Mouse (Mus musculus) cerebellum, adult 8-10 months (tissue): Measurements from ENCODE around the gene Golt1b.

ENCODE experiments used
- DNase-seq: peaks from one replicate; pipeline ENCODE4 v3.0.0; 2022

Golt1b gene

GRCm38 (mm10) chr6:142386285-142387010 lies 573 bp upstream of the Golt1b start:
- DNase-seq, result no peak

- DNase-seq, result no peak
Measured at GRCm38 (mm10) chr6:142387755-142388271, 792 bp downstream of the Golt1b start.

GRCm38 (mm10) chr6:142389101-142389500 lies 2.1 kb downstream of the Golt1b start:
- no peak for DNase-seq

GRCm38 (mm10) chr6:142392312-142392711 lies 5.3 kb downstream of the Golt1b start:
- no peak for DNase-seq

DNA sequence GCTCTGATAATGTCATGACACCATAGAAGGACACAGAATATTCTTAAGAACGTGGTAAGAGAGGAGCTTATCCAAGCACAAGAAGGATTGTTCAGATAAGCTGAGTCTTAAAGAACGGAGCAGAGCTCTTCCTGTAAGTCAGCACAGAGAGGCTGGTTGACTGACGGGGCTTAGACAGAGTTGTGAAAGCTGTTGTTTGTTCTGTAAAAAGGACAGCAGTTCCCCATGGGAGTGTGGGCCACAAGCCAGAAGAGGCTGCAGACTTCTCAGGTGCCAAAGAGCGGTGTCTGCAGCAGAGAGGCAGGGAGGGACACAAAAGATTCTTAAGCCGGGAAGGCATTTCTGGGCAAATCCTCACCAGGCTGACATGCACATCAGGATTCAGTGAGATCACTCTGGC lies 7.6 kb downstream of the Golt1b start:
- DNase-seq, result peak; percentile 19

DNA sequence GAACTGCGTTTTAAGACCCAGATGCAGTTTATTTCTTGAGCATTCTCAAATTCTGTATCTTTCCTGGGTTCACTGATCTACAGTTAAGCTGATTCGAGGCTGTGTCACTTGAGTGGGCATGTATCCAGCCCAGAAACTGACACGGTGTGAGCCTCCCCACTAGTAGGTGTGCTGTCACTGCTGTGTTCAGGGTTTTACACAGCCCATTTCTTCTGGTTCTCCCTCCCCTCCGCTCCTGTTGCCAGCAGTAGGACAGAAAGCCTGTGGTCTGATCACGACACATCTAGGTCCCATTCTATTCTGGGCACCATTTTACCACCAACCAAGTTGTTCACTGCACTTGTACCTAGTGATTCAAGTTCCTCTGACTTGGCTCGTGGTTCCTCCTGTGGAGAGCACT lies 8.7 kb downstream of the Golt1b start:
- no peak for DNase-seq

GRCm38 (mm10) chr6:142411140-142411539 lies 24.1 kb downstream of the Golt1b start:
- no peak for DNase-seq

- no peak for DNase-seq
Measured at GRCm38 (mm10) chr6:142412906-142413491, 26.0 kb downstream of the Golt1b start, which contains the start of gene Spx. Gene Spx, plus strand, starts transcription at chr6:142413441.

- no peak for DNase-seq
Measured at GRCm38 (mm10) chr6:142413845-142414244, 26.8 kb downstream of the Golt1b start.

DNA sequence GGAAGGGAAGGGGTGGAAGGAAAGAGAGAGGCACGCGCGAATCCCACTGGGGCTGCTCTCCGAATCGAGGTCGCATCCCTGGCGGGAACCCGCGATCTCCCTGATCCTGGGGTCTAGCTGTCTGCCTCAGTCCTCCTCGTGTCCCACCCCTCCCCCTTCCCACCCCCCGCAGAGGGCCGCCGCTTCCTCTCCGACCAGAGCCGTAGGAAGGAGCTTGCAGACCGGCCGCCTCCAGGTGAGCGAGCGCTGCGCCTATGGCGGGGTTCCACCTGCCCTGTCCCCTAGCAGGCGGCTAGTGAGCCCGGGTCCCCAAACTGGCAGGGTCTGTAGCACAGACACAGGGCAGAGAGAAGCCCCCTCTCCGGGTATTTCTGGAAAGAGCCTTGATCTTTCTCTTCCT lies 27.6 kb downstream of the Golt1b start:
- no peak for DNase-seq

- no peak for DNase-seq
Measured at GRCm38 (mm10) chr6:142424976-142425375, 38.0 kb downstream of the Golt1b start.

GRCm38 (mm10) chr6:142429072-142429471 lies 42.1 kb downstream of the Golt1b start:
- no peak for DNase-seq

- no peak for DNase-seq
Measured at GRCm38 (mm10) chr6:142451381-142451780, 64.4 kb downstream of the Golt1b start.

DNA sequence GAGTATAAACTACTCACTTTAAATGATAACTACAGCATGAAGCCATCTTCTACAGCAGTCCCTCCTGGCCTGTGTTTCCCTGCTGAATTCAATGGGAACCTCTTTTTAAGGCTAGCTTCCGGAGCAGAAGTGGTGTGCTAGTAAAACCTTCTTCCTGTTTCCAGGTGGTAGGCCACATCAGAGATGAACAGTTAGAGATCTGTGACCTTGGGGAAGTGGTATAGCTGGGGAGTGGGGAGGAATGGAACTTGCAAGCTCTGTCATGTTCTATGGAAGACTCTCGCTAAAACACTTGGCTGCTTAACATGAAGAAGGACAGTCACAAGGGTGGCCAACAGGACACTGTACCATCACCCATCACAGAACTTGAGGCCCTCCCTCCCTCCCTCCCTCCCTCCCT lies 66.3 kb downstream of the Golt1b start:
- DNase-seq, result no peak
